Mouse (Mus musculus) neural tube, embryonic 15.5 days (tissue): ENCODE measurements around the gene Sh3glb2. TPM values are rescaled to one million over a fixed set of nuclear protein-coding genes. Genes with fewer than 3 reads are reported as not detected.

Experiments
- microRNA-seq: library from miRNA; unstranded; fragments of <30 nt; microRNA quantifications from one replicate; pipeline ENCODE4, GENCODE M21; 2017
- polyA plus RNA-seq: library from polyadenylated mRNA; unstranded; fragments of >200 nt; fragmentation: Nextera tagmentation; extraction: Ambion mirVana; gene quantifications from 2 replicates; pipeline ENCODE4 v1.2.1, GENCODE M21; 2015

Gene Sh3glb2
- polyA plus RNA-seq, 1 experiment from 2014 or later = 200 TPM

Small RNA genes within 50 kb of the gene (microRNA-seq; reads per million reads assigned to microRNA genes)
- gene Gm47292 = not detected

Other genes starting within 250 kb of the Sh3glb2 start
- 12.4 and 14.5 TPM in 2 replicates for gene Zer1, start 234.8 kb downstream of the Sh3glb2 start, polyA plus RNA-seq
- gene Tbc1d13, start 225.6 kb downstream of the Sh3glb2 start, polyA plus RNA-seq = 11.3 TPM in 2 replicates
- gene Endog, start 187.8 kb downstream of the Sh3glb2 start, polyA plus RNA-seq = 26.9 and 27.1 TPM in 2 replicates
- gene Spout1, start 180.9 kb downstream of the Sh3glb2 start, polyA plus RNA-seq = 70.5 and 72.5 TPM in 2 replicates
- 16.0 and 16.2 TPM in 2 replicates for gene Kyat1, start 153.5 kb downstream of the Sh3glb2 start, polyA plus RNA-seq
- gene Lrrc8a, start 121.6 kb downstream of the Sh3glb2 start, polyA plus RNA-seq = 47.5 and 49.1 TPM in 2 replicates
- 0.12 and 0.32 TPM in 2 replicates for gene Gm28035, start 118.8 kb downstream of the Sh3glb2 start, polyA plus RNA-seq
- gene Phyhd1, start 93.1 kb downstream of the Sh3glb2 start, polyA plus RNA-seq = 4.8 and 5.2 TPM in 2 replicates
- not detected in 2 replicates for gene Gm28038, start 78.3 kb downstream of the Sh3glb2 start, polyA plus RNA-seq
- 37.4 and 38.5 TPM in 2 replicates for gene Dolk, start 73.0 kb downstream of the Sh3glb2 start, polyA plus RNA-seq
- gene Nup188, start 72.9 kb downstream of the Sh3glb2 start, polyA plus RNA-seq = 15.4 and 22.2 TPM in 2 replicates
- gene Miga2, start 4.9 kb upstream of the Sh3glb2 start, polyA plus RNA-seq = 32.7 and 35.8 TPM in 2 replicates
- gene Dolpp1, start 32.9 kb upstream of the Sh3glb2 start, polyA plus RNA-seq = 59.0 and 63.2 TPM in 2 replicates
- 21.3 and 26.8 TPM in 2 replicates for gene Crat, start 56.5 kb upstream of the Sh3glb2 start, polyA plus RNA-seq
- gene Ptpa, start 56.7 kb upstream of the Sh3glb2 start, polyA plus RNA-seq = 138 and 145 TPM in 2 replicates
- 1.4 and 1.9 TPM in 2 replicates for gene Ier5l, start 114.9 kb upstream of the Sh3glb2 start, polyA plus RNA-seq
- gene Cstad, start 235.7 kb upstream of the Sh3glb2 start, polyA plus RNA-seq = 0.31 and 0.83 TPM in 2 replicates